Mouse (Mus musculus) limb, embryonic 12.5 days (tissue): ENCODE results near the gene Dnah7b. TPM values are rescaled to one million over a fixed set of nuclear protein-coding genes. Genes with fewer than 3 reads are reported as not detected.
A peak's percentile ranks its signal among the peaks of the same experiment; 100 is the strongest.
"Not testable (repeated sequence)": the region's sequence is repeated elsewhere in the genome, so short reads cannot be mapped to it uniquely, and the experiment has no call there.

Source experiments
- ATAC-seq: fragments of 200-750 bp; cut with Nextera tagmentation; 2 replicates; pipeline ENCODE4 v1.8.0; 2017; ENCODE audit warnings: low read depth, moderate TSS enrichment; ENCODE audit not compliant: insufficient number of reproducible peaks, insufficient read depth, low FRiP score, low TSS enrichment
- H3K27ac ChIP-seq: fragments of 300-500 bp; sonication (generic); 2 replicates; pipeline ENCODE4 v1.5.1; 2016; ENCODE audit warnings: mild to moderate bottlenecking, moderate library complexity
- H3K27me3 ChIP-seq: fragments of 300-500 bp; sonication (generic); 2 replicates; pipeline ENCODE4 v1.6.1; 2016; ENCODE audit warnings: mild to moderate bottlenecking, moderate library complexity
- H3K36me3 ChIP-seq: fragments of 300-500 bp; sonication (generic); 2 replicates; pipeline ENCODE4 v1.6.1; 2016; ENCODE audit warnings: mild to moderate bottlenecking, moderate library complexity
- H3K4me1 ChIP-seq: fragments of 300-500 bp; sonication (generic); replicated peaks from 2 replicates; pipeline ENCODE4 v1.6.1; 2016
- H3K4me2 ChIP-seq: fragments of 300-500 bp; sonication (generic); 2 replicates; pipeline ENCODE4 v1.6.1; 2016; ENCODE audit warnings: mild to moderate bottlenecking, moderate library complexity
- H3K4me3 ChIP-seq: fragments of 300-500 bp; sonication (generic); replicated peaks from 2 replicates; pipeline ENCODE4 v1.5.1; 2016; ENCODE audit warnings: mild to moderate bottlenecking
- H3K9ac ChIP-seq: fragments of 300-500 bp; sonication (generic); replicated peaks from 2 replicates; pipeline ENCODE4 v1.6.1; 2016; ENCODE audit warnings: mild to moderate bottlenecking, moderate library complexity
- H3K9me3 ChIP-seq: fragments of 300-500 bp; sonication (generic); 2 replicates; pipeline ENCODE4 v1.6.1; 2016; ENCODE audit warnings: mild to moderate bottlenecking, moderate library complexity
- WGBS: fragments of 180-500 bp; shearing (Covaris S2); methylation state at CpG from one replicate; pipeline ENCODE4 v1.1.7; 2016; 5-methylcytosine and 5-hydroxymethylcytosine counted together
- polyA plus RNA-seq: library from polyadenylated mRNA; unstranded; fragments of >200 nt; fragmentation: Nextera tagmentation; extraction: Ambion mirVana; gene quantifications from 2 replicates; pipeline ENCODE4 v1.2.1, GENCODE M21; 2016

The Dnah7b gene
- 2.4 and 2.7 TPM in 2 replicates for polyA plus RNA-seq

DNA sequence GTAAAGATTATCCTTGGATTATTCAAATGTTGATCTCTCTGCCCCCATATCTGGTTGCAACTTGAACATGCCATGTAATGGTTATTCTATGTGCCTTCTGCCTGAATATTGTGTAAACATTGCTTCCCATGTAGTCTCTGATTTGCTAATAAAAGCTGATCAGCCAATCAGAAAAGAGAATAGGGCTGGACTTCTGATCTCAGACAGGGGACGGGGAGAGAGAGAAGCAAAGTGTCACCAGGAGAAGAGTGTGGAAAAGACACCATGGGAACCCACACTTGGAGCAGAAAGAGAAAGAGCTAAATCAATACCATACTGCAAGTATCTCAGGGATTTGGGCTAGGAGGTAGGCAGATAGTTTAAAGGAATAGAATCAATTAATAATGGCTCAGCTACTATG, at the start of gene Dnah7b:
Dnah7b (plus strand) TSS at position 301 of the 400 bp plus-strand sequence.
- Histone ChIP-seq H3K4me2 (peak within 1 kb of the TSS; percentile 59), H3K27me3 (no peaks in the 10 kb centered on the region), H3K9ac (peak within 1 kb of the TSS; percentile 76), H3K9me3 (no peaks in the 10 kb centered on the region), H3K27ac (peak within 1 kb of the TSS; percentile 94), H3K4me3 (peak within 1 kb of the TSS; percentile 56), H3K4me1 (no peaks in the 10 kb centered on the region), H3K36me3 (no peaks in the 10 kb centered on the region)
- WGBS: 49% methylated on average over 1 of the region's 1 CpGs
- no peak for ATAC-seq

DNA sequence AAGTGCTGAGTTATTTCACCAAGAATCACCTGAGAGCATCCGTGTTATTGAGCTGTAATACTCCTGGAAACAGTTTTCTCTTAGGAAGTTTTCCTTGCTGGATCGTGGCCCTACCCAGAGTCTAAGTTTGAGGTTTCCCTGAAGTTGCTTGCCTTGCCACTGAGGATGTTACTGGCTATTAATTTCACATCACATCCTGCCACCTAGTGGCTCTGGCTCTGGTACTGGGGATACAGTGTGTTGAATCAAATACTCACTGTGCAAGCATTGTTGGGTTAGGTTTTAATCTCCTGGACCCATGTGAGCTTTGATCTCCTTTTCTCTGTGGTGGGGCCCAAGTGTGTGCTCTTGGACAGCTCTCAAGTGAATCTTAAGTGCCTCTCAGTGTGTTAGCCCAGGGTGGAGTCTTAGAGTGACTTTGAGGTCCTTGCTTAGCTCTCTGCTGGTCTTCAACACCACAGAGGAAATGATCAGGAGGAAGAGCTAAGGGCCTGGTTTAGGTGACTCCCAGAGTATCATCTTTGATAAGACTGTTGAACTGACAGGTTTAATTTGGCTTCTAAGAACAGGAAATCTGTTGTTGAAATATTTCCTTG, 47.6 kb upstream of the Dnah7b start:
- Histone ChIP-seq H3K27me3 (no peaks in the 10 kb centered on the region), H3K4me2 (no peak overlapping the region), H3K9me3 (no peaks in the 10 kb centered on the region), H3K36me3 (no peaks in the 10 kb centered on the region), H3K4me3 (no peak overlapping the region), H3K9ac (no peak overlapping the region), H3K27ac (no peak overlapping the region), H3K4me1 (no peaks in the 10 kb centered on the region)
- no peak for ATAC-seq
- WGBS: 48% methylated on average over 2 of the region's 2 CpGs

DNA sequence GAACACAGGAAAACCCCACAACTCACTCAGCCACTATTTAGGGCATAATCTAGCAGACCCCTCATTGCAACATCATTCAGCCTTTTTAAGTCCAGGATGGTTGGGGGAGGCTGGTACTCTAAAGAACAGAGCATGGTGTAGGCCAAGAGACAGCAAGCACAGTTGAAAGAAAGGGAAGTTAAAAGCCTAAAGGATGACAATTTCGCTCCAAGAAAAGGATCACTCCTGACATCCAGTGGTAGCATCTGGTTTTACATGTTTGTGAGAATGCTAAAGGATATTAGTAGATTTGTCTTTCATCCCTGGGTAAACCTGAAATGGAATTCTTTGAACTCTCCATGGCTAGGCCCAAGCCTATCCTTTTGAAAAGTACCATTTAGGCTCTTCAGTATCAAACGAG, 43.9 kb upstream of the Dnah7b start:
- 23% methylated on average over 2 of the region's 2 CpGs for WGBS

DNA sequence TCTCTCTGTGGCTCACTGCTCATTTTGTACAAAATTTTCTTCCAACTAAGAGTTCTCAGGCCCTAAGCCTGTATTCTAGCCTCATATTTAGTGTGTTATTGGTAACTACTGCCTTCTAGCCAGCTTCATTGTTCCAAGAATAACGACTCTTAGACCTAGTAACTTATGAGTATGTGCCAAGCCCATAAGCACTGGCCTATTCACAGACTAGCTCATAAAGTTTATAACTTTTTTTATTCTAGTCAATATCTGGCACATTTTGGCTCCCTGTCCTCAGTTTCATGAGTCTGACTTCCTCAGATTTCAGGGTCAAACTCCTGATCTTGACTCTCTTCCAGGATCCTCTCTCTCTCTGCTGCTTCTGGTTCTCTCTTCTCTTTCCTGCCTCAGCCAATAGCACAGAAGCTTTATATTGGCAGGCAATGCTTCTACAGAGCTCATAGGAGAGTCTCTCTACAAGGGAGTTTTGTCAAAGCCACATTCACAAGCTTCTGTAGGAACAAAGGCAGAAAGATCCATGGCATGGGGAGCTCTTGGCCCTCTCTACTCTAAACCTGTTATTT, 34.0 kb upstream of the Dnah7b start:
- Histone ChIP-seq H3K36me3 (no peaks in the 10 kb centered on the region), H3K4me1 (peaks cover 5% of the 10 kb centered on the region; the same call in 1 of the 2 replicates), H3K27me3 (no peaks in the 10 kb centered on the region), H3K4me2 (no peak overlapping the region), H3K9me3 (no peaks in the 10 kb centered on the region), H3K4me3 (no peak overlapping the region), H3K27ac (no peak overlapping the region), H3K9ac (no peak overlapping the region)
- no peak for ATAC-seq
- 44% methylated on average over 1 of the region's 1 CpGs for WGBS

More for the DNA sequence above, 43.9 kb upstream of the Dnah7b start:
- Histone ChIP-seq H3K27ac (no peak overlapping the region), H3K27me3 (no peaks in the 10 kb centered on the region), H3K36me3 (no peaks in the 10 kb centered on the region), H3K4me3 (no peak overlapping the region), H3K9ac (no peak overlapping the region), H3K4me1 (no peaks in the 10 kb centered on the region), H3K9me3 (no peaks in the 10 kb centered on the region), H3K4me2 (no peak overlapping the region)
- ATAC-seq: no peak

DNA sequence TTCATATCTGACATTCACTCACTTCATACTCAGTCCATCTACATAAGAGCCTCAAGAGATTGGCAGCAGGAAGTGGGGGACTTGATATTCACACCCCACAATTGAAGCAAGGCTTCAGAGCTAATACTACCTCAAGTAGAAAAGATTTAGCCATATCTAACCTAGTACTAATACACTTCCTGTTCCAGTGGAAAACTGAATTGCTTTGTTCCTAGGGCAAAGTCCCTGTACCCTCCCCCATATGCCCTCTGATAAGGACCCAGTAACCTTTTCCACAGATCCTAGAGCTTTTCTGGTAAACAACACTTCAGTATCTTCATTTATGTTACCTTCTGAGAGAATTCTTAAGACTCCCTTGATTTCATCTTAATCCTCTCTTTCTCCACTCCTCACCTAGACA, 17.9 kb upstream of the Dnah7b start:
- Histone ChIP-seq H3K4me1 (no peaks in the 10 kb centered on the region), H3K27ac (no peak overlapping the region), H3K9me3 (no peaks in the 10 kb centered on the region), H3K36me3 (no peaks in the 10 kb centered on the region), H3K9ac (no peak overlapping the region), H3K27me3 (no peaks in the 10 kb centered on the region), H3K4me2 (no peak overlapping the region), H3K4me3 (no peak overlapping the region)
- no peak for ATAC-seq

DNA sequence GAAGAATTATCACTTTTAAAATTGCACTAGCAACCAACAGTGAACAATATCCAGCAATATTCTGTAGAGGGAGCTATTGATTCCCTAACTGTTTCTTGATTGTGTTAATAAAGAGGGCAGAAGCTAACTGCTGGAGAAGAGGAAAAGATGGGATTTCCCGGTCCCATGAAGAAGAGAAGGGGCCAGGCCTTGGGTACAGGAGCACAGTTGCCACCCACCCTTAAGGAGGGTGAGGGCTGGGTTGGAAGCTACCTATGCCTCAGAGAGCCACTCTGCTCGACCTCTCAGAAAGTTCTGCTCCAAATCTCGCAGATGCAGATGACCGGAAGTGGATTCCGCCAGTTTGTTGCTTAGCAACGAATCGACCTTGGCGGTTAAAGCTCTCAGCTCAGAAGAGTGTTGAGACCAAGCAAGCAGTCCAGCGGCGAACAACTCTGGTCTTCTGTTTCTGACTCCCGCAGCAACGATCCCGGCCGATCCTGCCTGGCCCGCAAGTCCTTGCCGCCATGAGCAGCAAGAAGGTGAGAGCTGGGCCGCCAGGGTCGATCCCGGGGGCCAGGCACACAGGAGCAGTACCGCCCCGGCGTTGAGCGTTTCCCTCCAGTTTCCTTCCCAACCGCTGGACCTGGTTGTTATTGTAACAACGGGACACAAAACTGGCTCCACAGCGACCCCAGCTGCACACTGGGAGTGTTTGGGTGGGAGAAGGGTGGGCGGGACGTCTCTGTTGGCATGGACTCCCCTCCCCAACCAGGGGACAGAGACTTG, 553 bp downstream of the Dnah7b start:
- H3K4me2 ChIP-seq: peak overlapping the region; percentile 59
- H3K9me3 ChIP-seq: no peaks in the 10 kb centered on the region
- WGBS: under 1% methylated on average over 28 of the region's 28 CpGs
- ATAC-seq: peak; percentile 93
- no peaks in the 10 kb centered on the region for H3K36me3 ChIP-seq
- peak overlapping the region; percentile 94 for H3K27ac ChIP-seq
- H3K4me3 ChIP-seq: peak overlapping the region; percentile 56
- no peaks in the 10 kb centered on the region for H3K27me3 ChIP-seq
- no peaks in the 10 kb centered on the region for H3K4me1 ChIP-seq
- H3K9ac ChIP-seq: peak overlapping the region; percentile 76

DNA sequence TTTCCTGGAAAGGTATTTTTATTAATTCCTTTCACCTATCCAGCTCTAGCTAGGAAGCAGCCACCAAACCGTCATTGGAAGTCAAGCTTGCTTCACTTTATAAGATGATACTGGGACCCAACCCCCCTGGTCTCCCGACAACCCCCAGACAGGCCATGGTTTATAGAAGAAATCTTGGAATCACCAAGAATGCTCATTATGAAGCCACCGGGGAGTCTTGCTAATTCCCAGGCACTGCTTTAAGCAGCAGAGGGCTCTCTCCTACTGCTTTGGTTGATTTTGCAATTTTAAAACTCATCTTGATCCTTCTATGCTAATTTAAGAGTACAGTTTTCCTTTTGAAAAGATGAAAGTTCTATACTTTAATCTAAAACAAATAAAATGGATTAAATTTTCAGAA, 2.7 kb downstream of the Dnah7b start:
- 81% methylated on average over 3 of the region's 3 CpGs for WGBS
- H3K9me3 ChIP-seq, H3K4me1 ChIP-seq, H3K4me3 ChIP-seq, H3K27me3 ChIP-seq, ATAC-seq, H3K36me3 ChIP-seq, H3K9ac ChIP-seq, H3K4me2 ChIP-seq, H3K27ac ChIP-seq: not testable (repeated sequence)

DNA sequence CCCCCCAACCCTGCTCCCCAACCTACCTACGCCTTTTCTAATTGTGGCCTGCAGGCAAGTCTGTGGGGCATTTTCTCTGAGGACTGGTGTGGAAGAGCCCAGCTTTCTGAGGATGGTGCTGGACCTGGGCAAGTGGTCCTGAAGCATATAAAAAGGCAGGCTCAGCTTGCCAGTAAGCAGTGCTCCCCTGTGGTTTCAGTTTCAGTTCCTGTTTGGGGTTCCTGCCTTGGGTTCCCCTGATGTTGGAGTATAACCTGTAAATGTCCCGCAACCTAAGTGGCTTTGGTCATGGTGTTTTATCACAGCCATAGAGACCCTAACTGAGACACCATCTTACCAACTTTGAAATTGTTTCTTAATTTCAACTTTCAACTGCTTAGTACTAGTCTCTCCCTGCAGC, 11.8 kb downstream of the Dnah7b start:
- no peak for ATAC-seq
- H3K4me3 ChIP-seq: no peak overlapping the region
- no peak overlapping the region for H3K27ac ChIP-seq
- WGBS: 82% methylated on average over 2 of the region's 2 CpGs
- no peaks in the 10 kb centered on the region for H3K36me3 ChIP-seq
- H3K27me3 ChIP-seq: no peaks in the 10 kb centered on the region
- H3K9me3 ChIP-seq: no peaks in the 10 kb centered on the region
- no peaks in the 10 kb centered on the region for H3K4me1 ChIP-seq
- no peak overlapping the region for H3K9ac ChIP-seq
- no peak overlapping the region for H3K4me2 ChIP-seq

DNA sequence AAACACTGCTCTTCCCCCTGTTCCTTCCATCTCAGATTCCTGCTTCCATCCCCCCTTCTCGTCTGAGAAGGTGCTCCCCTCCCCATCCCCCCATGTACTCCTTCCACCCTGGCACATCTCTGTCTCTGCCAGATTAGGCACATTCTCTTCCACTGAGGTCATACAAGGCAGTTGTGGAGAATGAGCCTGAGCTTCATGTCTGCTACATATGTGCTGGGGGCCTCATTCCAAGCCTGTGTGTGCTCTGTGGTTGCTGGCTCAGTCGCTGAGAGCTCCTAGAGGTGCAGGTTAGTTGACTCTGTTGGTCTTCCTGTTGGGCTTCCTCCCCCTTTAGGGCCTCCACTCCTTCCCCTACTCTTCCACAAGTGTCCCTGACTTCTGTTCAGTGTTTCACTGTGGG, 34.4 kb downstream of the Dnah7b start:
- Histone ChIP-seq H3K36me3 (no peaks in the 10 kb centered on the region), H3K4me2 (no peak overlapping the region), H3K27ac (no peak overlapping the region), H3K9me3 (no peaks in the 10 kb centered on the region), H3K27me3 (no peaks in the 10 kb centered on the region), H3K4me1 (no peaks in the 10 kb centered on the region), H3K9ac (no peak overlapping the region), H3K4me3 (no peak overlapping the region)
- ATAC-seq: no peak
- WGBS: 74% methylated on average over 2 of the region's 2 CpGs

DNA sequence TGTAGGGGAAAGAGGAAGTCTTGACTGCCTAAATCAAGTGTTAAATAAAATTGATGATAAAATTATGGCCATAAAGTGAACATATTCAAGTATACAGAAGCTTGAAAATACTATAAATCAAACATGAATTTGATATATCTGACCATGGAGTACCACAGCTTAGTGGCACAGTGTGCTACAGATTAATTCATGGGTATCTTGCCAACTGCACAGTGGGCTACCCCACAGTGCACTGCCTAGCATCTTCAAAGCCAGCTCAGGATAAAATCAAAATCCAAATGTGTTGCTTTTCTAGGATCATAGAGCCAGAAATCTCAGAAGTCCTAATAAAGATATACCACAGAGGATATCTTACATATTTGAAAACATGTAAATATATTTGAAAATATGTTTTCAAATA, 46.5 kb downstream of the Dnah7b start:
- H3K9ac ChIP-seq, H3K27me3 ChIP-seq, H3K9me3 ChIP-seq, H3K4me3 ChIP-seq, H3K4me2 ChIP-seq, H3K36me3 ChIP-seq, H3K4me1 ChIP-seq, ATAC-seq, H3K27ac ChIP-seq: not testable (repeated sequence)

DNA sequence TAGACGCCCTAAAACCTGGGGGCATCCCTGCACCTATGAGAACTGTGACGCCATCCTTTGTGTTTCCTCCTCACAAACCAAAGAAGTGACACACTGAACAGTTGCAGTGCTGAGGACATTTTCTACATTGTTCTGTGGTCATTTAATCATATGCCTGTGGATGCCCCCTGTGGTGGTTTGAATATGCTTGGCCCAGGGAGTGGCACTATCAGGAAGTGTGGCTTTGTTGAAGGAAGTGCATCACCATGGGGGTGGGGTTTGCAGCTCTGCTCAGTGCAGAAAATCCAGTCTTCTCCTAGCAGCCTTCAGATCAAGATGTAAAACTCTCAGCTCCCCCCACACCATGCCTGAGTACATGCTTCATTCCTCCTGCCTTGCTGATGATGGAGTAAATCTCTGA, 51.1 kb downstream of the Dnah7b start:
- H3K4me2 ChIP-seq, H3K4me3 ChIP-seq, H3K27me3 ChIP-seq, H3K9me3 ChIP-seq, H3K27ac ChIP-seq, H3K4me1 ChIP-seq, ATAC-seq, H3K36me3 ChIP-seq, H3K9ac ChIP-seq: not testable (repeated sequence)
- WGBS: 91% methylated on average over 2 of the region's 2 CpGs
